Mouse (Mus musculus) lung, postnatal 0 days (tissue): ENCODE measurements around the gene Terf2ip.

Experiments
- CTCF ChIP-seq: IDR thresholded peaks from 2 replicates; pipeline ENCODE4 v1.5.1; 2016; ENCODE audit warnings: antibody characterized with exemption, mild to moderate bottlenecking
- EP300 ChIP-seq: IDR thresholded peaks from 2 replicates; pipeline ENCODE4 v1.6.1; 2016; ENCODE audit warnings: antibody characterized with exemption, mild to moderate bottlenecking, control low read depth

- TF ChIP-seq CTCF (no peak), EP300 (no peak)
Measured at GRCm38 (mm10) chr8:111984511-111984910, 26.7 kb upstream of the Terf2ip start.
